Mouse (Mus musculus) skeletal muscle tissue, adult 2 months (tissue): ENCODE measurements at regions not wholly inside any gene's neighbourhood (a gene's known extent, or its start where the extent isn't known, plus 50 kb on each side); places are given as distances from the start of the nearest gene placed in this dataset.

Source experiments
- DNase-seq: peaks from one replicate; pipeline ENCODE4 v3.0.0-alpha.2; 2012; ENCODE audit warnings: low read depth, low spot score

- DNase-seq: no peak
Measured at GRCm38 (mm10) chr13:90823877-90824276, 81.3 kb downstream of the Atp6ap1l start.

DNA sequence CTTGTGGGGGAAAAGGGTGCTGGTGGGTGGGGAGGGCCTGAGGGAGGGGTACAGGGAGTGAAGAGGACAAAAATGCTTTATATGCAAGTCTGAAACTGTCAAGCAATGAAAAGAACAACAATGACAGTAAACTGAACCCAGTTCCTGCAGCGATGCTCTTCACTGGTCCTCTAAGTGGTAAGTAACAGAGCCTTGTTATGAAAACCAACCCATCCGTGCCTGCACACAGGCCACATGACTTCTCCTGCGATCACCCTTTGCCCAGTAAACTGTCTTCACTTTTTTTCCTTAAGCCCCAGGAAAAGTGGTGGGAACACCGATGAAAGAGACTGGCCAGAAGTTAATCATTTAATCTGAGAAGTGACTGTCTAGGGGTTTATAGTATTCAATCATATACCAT is 83.3 kb downstream of the Atp6ap1l start:
- no peak for DNase-seq

- DNase-seq: no peak
Measured at GRCm38 (mm10) chr13:90820453-90820852, 84.7 kb downstream of the Atp6ap1l start.

GRCm38 (mm10) chr13:90819934-90820333 is 85.2 kb downstream of the Atp6ap1l start:
- DNase-seq: no peak

DNA sequence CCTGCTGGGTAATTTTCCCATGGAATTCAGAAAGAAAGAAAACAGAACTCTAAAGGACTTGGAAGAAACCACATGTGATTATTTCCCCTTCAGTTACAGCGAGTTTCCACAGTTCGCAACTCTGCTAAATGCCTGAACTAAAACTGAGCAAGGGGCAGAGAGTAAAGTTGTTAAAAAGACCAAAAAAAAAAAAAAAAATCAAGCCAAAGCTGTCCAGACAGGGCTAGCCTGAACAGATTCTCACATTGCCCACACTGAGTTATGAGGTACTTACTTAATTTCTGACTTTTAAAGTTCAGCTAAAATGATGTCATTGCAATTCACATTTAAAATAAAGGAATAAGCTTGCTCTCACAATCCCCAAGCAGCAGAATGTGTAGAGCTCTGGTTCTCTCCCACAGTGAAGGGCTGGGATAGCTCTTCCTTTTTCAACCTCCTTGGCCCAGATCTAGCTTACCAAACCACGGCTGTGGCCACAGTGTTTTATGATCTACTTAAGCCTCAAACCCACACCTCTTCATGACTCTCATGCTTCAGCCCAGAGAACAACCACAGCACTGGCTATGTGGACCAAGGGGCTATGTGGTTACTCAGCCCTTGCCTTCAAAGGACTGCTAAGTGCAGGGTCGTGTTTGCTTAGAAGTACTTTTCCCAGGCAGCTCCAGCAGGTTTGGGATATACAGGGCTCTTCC is 90.8 kb downstream of the Atp6ap1l start:
- DNase-seq: no peak

DNA sequence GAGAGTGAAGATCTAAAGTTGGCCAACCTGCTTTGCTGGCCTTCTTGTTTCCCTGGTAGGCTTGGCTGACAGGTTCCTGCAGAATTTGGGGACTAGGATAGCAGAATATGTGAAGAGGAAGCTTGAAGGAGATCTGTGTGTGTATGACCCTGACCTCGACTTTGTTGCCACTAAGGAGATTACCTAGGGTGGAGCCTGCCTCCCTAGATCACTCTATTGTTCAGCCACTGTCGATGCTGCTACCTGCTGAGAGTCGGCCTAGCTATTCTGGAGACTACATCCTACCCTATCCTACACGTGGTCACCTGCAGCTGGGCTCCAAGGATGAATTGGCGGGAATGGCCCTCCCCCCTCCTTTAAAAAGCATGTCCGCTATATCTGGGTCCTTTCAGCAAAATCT is 95.1 kb downstream of the Atp6ap1l start:
- DNase-seq: no peak

GRCm38 (mm10) chr13:90799641-90800040 is 105.5 kb downstream of the Atp6ap1l start:
- no peak for DNase-seq

DNA sequence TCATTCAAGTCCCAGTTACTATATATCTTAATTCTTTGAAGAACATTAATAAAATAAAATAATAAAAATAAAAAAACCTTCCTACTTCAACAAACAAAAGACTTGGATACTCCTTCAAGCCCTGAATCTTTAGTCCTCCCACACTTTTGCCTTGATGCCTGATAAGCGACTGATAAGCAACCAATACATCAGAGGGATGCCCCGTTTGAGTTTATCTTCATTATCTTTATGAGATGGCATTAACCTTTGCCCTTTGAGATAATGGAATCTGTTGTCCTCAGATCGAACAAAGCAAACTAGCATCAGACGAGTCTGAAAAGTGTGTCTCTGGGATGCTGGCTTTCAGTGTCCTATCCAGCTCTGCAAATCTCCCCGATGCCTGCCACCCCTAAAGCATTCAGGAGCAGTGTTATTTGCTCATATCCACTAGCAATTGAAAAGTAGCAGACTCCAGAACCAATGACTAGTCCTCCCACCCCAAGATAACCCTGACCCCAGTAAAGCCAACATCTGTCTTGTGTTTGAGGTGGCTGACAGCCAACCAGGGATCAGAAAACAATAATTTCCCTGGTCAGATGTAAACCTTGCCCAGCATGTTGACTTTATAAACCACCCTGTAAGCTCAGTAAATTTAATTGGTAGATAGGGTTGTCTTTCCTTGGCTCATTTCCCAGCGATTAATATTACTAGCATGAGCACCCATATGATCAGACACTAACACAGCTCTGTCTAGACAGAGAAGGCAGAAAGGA is 106.2 kb downstream of the Atp6ap1l start:
- no peak for DNase-seq

DNA sequence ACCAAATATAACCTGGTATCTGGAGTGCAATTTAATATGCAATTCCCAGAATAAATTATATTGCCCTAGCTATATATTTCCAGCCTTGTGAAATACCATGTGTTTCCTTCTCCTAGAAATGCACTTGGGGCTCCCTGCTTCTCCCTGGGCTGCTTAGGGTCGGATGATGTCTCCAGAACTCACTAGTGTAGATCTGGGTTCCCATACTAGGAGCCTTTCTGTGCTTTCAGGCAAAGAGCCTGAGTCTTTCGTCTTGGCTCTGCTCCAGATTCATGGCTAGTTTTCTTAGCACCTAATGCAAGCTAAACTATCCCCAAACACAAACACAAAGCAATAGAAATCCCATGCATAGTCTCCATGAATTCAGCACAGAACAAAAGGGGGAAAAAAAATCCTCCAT is 106.8 kb downstream of the Atp6ap1l start:
- no peak for DNase-seq

DNA sequence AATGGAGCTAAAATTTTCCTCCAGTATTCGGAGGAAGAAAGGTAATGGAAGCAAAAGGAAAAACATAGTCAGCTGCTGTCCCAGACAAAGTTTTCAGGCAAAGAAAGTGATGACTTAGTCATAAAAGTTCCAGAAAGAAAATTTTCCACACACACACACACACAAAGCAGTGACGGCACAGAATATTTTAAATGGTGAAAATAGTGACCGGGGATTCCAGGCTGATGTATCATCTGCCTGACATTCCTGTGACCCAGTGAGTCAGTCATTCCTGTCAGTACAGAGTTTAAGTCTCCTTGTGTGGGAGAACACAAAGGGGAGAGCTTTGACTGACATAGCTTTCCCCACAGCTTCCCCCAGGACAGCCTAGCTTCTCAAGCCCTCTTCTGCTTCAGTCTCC is 107.9 kb downstream of the Atp6ap1l start:
- DNase-seq: no peak

DNA sequence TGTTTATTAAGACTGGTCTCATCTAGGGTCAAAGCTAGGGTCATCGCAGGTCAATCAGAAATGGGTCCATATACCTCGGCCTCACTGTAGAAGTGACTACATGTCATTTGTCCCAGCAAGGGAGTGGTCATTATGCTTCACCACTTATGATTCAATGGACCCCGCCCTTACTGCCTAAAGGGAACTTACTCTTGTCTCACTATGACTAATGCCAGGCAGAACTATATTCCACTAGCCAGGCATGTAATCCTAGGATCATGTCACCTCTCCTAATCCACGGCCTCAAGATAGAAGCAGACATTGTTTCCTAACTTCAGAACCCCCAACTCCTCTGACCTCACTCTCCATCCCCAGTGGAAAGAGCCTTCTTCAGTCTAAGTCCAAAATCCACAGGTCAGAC is 108.3 kb downstream of the Atp6ap1l start:
- DNase-seq: no peak

DNA sequence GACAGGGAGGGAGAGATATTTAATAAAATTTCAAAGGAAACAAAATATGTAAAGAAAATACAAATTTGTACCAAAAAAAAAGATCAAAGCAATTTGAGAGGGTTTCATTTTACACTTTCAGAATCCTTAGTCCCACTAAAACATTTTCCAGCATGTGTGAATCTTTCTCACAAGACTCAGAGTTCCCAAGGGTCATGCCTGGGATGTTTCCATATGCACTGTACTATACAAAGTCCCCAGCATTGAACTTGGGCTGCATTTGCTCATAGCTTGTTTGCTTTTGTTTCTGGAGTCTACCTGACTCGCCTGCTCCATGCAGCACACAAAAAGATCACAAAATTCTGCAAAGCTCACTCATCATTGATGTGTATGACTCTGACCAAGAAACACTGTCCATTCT is 122.7 kb downstream of the Atp6ap1l start:
- DNase-seq: no peak

DNA sequence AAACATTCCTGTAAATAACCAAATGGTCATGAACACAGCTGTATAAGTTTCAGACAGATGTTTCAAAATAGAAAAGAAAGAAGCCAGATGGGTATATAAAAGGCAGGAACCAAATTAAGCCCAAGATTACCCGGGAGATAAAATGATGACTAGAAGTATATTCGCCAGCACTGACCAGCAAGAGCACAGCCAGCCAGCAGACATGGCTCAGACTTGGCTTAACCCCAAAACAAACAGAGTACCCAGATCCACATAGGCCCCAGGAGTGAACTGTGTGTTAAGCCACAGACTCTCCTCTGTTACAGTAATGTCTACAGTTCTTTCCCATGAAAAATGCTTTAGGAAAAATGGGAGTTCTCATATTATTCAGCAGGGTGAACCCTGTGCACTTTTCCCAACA is 123.2 kb downstream of the Atp6ap1l start:
- DNase-seq: no peak

- DNase-seq: no peak
Measured at GRCm38 (mm10) chr13:90777952-90778298, 127.2 kb downstream of the Atp6ap1l start.

- DNase-seq: no peak
Measured at GRCm38 (mm10) chr13:90777123-90777951, 127.8 kb downstream of the Atp6ap1l start.

GRCm38 (mm10) chr13:90762154-90762553 is 143.0 kb downstream of the Atp6ap1l start:
- DNase-seq: no peak

DNA sequence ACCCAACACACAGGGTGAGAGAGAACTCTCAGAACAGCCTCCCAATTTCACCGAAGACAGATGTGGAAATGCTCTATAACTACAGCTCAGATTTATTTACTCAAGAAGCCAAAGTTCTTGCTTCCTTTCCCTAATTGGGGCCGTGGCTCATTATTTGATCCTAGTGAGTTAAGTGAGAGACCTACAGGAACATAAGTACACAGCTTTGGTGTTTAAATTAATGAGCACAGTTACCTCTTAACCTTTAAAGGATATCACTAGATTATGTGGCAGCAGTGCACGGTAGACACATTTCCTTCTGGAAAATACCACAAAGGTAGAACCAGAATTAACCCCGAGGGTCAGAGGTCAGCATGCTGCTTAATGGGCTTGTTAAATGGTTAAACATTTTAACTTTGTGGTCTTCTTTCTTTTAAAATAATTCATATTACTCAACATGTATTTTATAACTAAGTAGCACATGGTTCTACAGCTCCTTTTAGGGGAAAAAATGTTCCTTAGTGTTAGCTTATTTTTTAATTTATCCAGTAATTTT is 144.6 kb downstream of the Atp6ap1l start:
- DNase-seq: no peak

DNA sequence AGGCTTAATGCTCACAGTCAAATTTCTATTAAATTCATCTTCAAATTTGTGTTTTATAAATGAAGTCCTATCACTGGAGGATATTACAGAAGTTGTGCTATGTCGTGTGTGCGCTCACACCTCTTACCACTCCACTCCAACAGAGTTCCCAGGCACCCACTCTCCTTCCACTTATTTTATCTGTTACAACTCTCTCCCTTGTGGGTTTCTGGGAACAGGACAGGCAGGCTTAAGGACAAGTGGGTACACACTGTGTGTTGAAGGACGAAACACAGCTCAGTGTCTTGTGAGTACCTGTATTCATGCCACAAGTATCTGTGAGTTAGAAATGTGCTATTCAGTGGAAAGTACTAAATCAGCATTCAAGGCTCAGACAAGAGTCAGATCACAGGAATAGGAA is 150.7 kb downstream of the Atp6ap1l start:
- DNase-seq: no peak

DNA sequence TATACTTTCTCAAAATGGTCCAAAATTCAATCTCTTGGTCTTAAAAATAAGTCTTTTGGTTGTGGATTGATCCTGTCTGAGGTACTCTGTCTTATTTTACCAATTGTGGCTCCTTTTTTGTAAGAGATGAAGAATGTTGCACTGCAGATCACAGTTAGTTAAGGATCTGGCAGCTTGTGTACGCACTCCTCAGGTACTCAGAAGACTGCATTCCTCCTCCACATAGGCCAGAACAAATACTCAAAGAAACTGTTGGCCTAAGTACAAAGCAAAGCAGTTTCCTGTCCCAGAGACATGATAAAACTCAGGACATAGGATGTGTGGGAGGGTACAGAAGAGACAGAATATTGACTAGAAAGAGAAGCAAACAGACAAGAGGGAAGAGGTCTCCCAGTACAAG is 155.4 kb downstream of the Atp6ap1l start:
- DNase-seq: no peak

- peak; percentile 25 for DNase-seq
Measured at GRCm38 (mm10) chr13:90745063-90745462, 160.1 kb downstream of the Atp6ap1l start.

- peak; percentile 35 for DNase-seq
Measured at GRCm38 (mm10) chr13:90742615-90743402, 162.3 kb downstream of the Atp6ap1l start.
